Mouse (Mus musculus) heart, embryonic 16.5 days (tissue): ENCODE measurements around the gene Vamp4. TPM values are rescaled to one million over a fixed set of nuclear protein-coding genes. Genes with fewer than 3 reads are reported as not detected.

Source experiments
- ATAC-seq: fragments of 200-750 bp; cut with Nextera tagmentation; replicated peaks from 2 replicates; pipeline ENCODE4 v1.8.0; 2017; ENCODE audit warnings: moderate number of reproducible peaks; ENCODE audit not compliant: insufficient read depth, low FRiP score; ENCODE audit errors: extremely low read depth
- H3K27ac ChIP-seq: fragments of 300-500 bp; sonication (generic); 2 replicates; pipeline ENCODE4 v1.5.1; 2014; ENCODE audit warnings: mild to moderate bottlenecking, low read length, control low read depth, moderate library complexity
- H3K27me3 ChIP-seq: fragments of 300-500 bp; sonication (generic); 2 replicates; pipeline ENCODE4 v1.6.1; 2014; ENCODE audit warnings: low read length, mixed read lengths; ENCODE audit not compliant: control insufficient read depth, insufficient read depth
- H3K36me3 ChIP-seq: fragments of 300-500 bp; sonication (generic); 2 replicates; pipeline ENCODE4 v1.6.1; 2014; ENCODE audit not compliant: control insufficient read depth, insufficient read depth
- H3K4me1 ChIP-seq: fragments of 300-500 bp; sonication (generic); 2 replicates; pipeline ENCODE4 v1.6.1; 2014; ENCODE audit warnings: low read length, mixed read lengths; ENCODE audit not compliant: control insufficient read depth, insufficient read depth
- H3K4me2 ChIP-seq: fragments of 300-500 bp; sonication (generic); 2 replicates; pipeline ENCODE4 v1.6.1; 2014; ENCODE audit warnings: low read depth, mild to moderate bottlenecking, control low read depth, low read length
- H3K4me3 ChIP-seq: fragments of 300-500 bp; sonication (generic); 2 replicates; pipeline ENCODE4 v1.5.1; 2014; ENCODE audit warnings: mild to moderate bottlenecking, control low read depth, low read length
- H3K9ac ChIP-seq: fragments of 300-500 bp; sonication (generic); 2 replicates; pipeline ENCODE4 v1.6.1; 2014; ENCODE audit warnings: low read length, control low read depth
- H3K9me3 ChIP-seq: fragments of 300-500 bp; sonication (generic); replicated peaks from 2 replicates; pipeline ENCODE4 v1.6.1; 2016; ENCODE audit warnings: low read length; ENCODE audit not compliant: control insufficient read depth
- WGBS: fragments of 180-500 bp; shearing (Covaris S2); extraction: QIAGEN DNeasy Blood & Tissue Kit; methylation state at CpG from one replicate; pipeline ENCODE4 v1.1.7; 2014; 5-methylcytosine and 5-hydroxymethylcytosine counted together
- polyA plus RNA-seq: library from polyadenylated mRNA; unstranded; fragments of >200 nt; fragmentation: Nextera tagmentation; extraction: Ambion mirVana; gene quantifications from 2 replicates; pipeline ENCODE4 v1.2.1, GENCODE M21; 2015

Vamp4 gene
- polyA plus RNA-seq, 1 experiment from 2014 or later, result 37.7 TPM

DNA sequence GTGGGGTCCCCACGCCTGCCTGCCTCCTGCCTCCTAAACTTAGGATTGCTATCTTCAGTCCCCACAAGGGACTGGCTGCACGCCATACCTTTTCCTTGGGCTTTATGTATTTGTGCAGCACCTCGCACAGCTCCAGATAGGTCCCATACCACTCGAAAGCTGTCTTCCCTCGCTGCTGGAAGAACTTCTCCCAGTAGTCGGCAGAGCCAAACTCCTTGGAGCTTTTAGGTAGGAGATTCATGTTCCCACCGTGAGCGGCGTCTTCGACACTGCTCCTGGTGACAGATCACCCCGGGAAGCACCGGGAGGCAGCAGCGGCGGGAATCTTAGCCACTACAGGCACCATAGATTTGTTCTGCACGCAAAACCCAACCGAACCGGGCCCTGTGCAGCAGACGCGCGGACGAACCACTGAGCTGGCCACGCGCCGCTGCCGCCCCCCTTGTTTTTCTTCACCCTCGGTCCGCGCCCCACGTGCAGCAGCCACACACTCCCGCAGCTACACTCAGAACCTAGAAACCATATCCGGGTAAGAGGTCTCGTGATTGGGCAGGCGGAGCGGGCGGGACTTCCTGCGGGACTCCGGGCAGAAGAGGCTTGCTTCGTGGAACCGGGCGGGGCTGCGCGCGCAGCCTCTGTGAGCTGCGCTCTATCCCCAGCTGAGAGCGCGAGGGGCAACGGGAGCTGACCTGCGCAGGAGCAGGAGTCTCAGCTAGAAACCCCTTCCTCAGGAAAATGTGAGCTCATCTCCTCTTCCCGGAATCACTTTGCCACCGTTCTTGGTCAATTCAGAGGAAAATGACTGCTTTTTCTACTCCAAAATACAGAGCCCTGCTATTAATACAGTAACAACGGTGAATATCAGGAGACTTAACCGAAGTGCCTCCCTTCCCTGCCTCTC, 22.0 kb upstream of the Vamp4 start, which contains the start of gene Mettl13:
TSS of gene Mettl13 (minus strand) at position 536 of the 901 bp plus-strand sequence.
- Histone ChIP-seq H3K27me3 (no peaks in the 10 kb centered on the region), H3K27ac (peak within 1 kb of the TSS; percentile 72), H3K36me3 (peaks cover 15% of the 10 kb centered on the region), H3K4me2 (peak within 1 kb of the TSS; percentile 84), H3K4me3 (peak within 1 kb of the TSS; percentile 77), H3K9ac (peak within 1 kb of the TSS; percentile 76), H3K4me1 (peaks cover 13% of the 10 kb centered on the region), H3K9me3 (no peaks in the 10 kb centered on the region)
- peak; percentile 100 for ATAC-seq
- under 1% methylated on average over 52 of the region's 52 CpGs for WGBS

- peak overlapping the region; percentile 84 for H3K4me2 ChIP-seq
These were observed 21.2 kb upstream of the Vamp4 start for GRCm38 (mm10) chr1:162548917-162549613.

GRCm38 (mm10) chr1:162549615-162550283, 20.6 kb upstream of the Vamp4 start:
- H3K4me2 ChIP-seq, result no peak overlapping the region
- no peak overlapping the region for H3K4me3 ChIP-seq
- H3K27ac ChIP-seq, result no peak overlapping the region
- no peaks in the 10 kb centered on the region for H3K27me3 ChIP-seq
- 74% methylated on average over 5 of the region's 5 CpGs for WGBS
- ATAC-seq, result no peak
- peaks cover 11% of the 10 kb centered on the region for H3K36me3 ChIP-seq
- no peaks in the 10 kb centered on the region for H3K9me3 ChIP-seq
- peaks cover 13% of the 10 kb centered on the region for H3K4me1 ChIP-seq
- H3K9ac ChIP-seq, result no peak overlapping the region

More at GRCm38 (mm10) chr1:162548917-162549613, 21.2 kb upstream of the Vamp4 start:
- H3K9ac ChIP-seq, result peak overlapping the region; percentile 76
- ATAC-seq, result no peak
- H3K27me3 ChIP-seq, result no peaks in the 10 kb centered on the region
- H3K4me1 ChIP-seq, result peaks cover 13% of the 10 kb centered on the region
- H3K27ac ChIP-seq, result peak overlapping the region; percentile 72
- WGBS, result 56% methylated on average over 10 of the region's 10 CpGs
- H3K9me3 ChIP-seq, result no peaks in the 10 kb centered on the region
- peaks cover 11% of the 10 kb centered on the region for H3K36me3 ChIP-seq
- H3K4me3 ChIP-seq, result peak overlapping the region; percentile 77

DNA sequence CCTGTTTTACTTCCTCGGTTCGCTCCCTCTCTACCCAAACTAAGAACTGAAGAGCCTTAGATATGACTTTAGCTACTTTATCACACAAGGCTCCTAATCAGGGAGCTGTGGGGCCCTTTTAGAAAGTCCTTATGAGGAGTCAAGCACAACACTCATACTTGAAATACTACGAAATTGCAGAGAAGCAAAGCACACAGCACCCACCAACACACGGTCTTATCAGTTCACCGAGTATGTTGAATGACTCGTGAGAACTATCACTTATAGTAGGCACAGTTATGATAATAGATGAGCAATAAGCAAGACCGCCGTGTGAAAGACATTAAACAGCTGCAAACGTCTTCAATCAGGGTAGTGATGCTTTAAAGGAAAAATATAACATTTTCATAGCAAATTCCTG, 17.4 kb upstream of the Vamp4 start:
- Histone ChIP-seq H3K4me3 (no peak overlapping the region), H3K36me3 (no peaks in the 10 kb centered on the region), H3K9ac (no peak overlapping the region), H3K9me3 (no peaks in the 10 kb centered on the region), H3K4me1 (peaks cover 3% of the 10 kb centered on the region; the same call in 1 of the 2 replicates), H3K4me2 (no peak overlapping the region), H3K27me3 (no peaks in the 10 kb centered on the region), H3K27ac (no peak overlapping the region)
- no peak for ATAC-seq
- 46% methylated on average over 9 of the region's 9 CpGs for WGBS

GRCm38 (mm10) chr1:162554193-162554592, 16.1 kb upstream of the Vamp4 start:
- WGBS, result 78% methylated on average over 3 of the region's 3 CpGs
- no peak overlapping the region for H3K4me2 ChIP-seq
- H3K36me3 ChIP-seq, result no peaks in the 10 kb centered on the region
- H3K27me3 ChIP-seq, result no peaks in the 10 kb centered on the region
- no peak overlapping the region for H3K9ac ChIP-seq
- ATAC-seq, result no peak
- H3K9me3 ChIP-seq, result no peaks in the 10 kb centered on the region
- peaks cover 2% of the 10 kb centered on the region; the same call in 1 of the 2 replicates for H3K4me1 ChIP-seq
- H3K4me3 ChIP-seq, result no peak overlapping the region
- H3K27ac ChIP-seq, result no peak overlapping the region

- H3K4me1 ChIP-seq, result no peaks in the 10 kb centered on the region
- no peaks in the 10 kb centered on the region for H3K36me3 ChIP-seq
- no peak overlapping the region for H3K4me3 ChIP-seq
- no peaks in the 10 kb centered on the region for H3K9me3 ChIP-seq
- WGBS, result 72% methylated on average over 1 of the region's 1 CpGs
- no peak overlapping the region for H3K9ac ChIP-seq
- no peak overlapping the region for H3K4me2 ChIP-seq
- H3K27ac ChIP-seq, result no peak overlapping the region
- H3K27me3 ChIP-seq, result no peaks in the 10 kb centered on the region
- ATAC-seq, result no peak
These were observed 7.1 kb upstream of the Vamp4 start for GRCm38 (mm10) chr1:162563236-162563635.

GRCm38 (mm10) chr1:162564992-162565391, 5.3 kb upstream of the Vamp4 start:
- Histone ChIP-seq H3K9ac (no peak overlapping the region), H3K9me3 (no peaks in the 10 kb centered on the region), H3K4me2 (no peak overlapping the region), H3K27me3 (no peaks in the 10 kb centered on the region), H3K36me3 (no peaks in the 10 kb centered on the region), H3K4me1 (peaks cover 3% of the 10 kb centered on the region; the same call in 1 of the 2 replicates), H3K27ac (no peak overlapping the region), H3K4me3 (no peak overlapping the region)
- WGBS, result 38% methylated on average over 3 of the region's 3 CpGs
- no peak for ATAC-seq

- peaks cover 9% of the 10 kb centered on the region for H3K4me1 ChIP-seq
- no peaks in the 10 kb centered on the region for H3K27me3 ChIP-seq
- no peaks in the 10 kb centered on the region for H3K9me3 ChIP-seq
- no peak overlapping the region for H3K9ac ChIP-seq
- ATAC-seq, result no peak
- WGBS, result 55% methylated on average over 3 of the region's 3 CpGs
- no peak overlapping the region for H3K4me3 ChIP-seq
- no peak overlapping the region for H3K4me2 ChIP-seq
- no peak overlapping the region for H3K27ac ChIP-seq
- no peaks in the 10 kb centered on the region for H3K36me3 ChIP-seq
These were observed 3.0 kb upstream of the Vamp4 start for GRCm38 (mm10) chr1:162567351-162567750.
